In genomic region chr15:100139665-100140064, GRCm38 (mm10) we compare ENCODE assay signal across 22 mouse cellular contexts.
DNase-seq lines count a peak whose midpoint lies in the region; ATAC-seq lines count a peak whose summit lies in the region.
"Had no signal": no experiment of that assay in that cellular context is flagged by ENCODE, and none has a peak within 500 bp of the region (broad histone marks: within the 10 kb centered on the region; RNA-seq: fewer than 3 reads in every experiment).

No protein-coding gene starts in this region.

- no peaks in the 10 kb centered on the region for H3K27me3 ChIP-seq in heart, embryonic 12.5 days (replicated peaks)
- no peaks in the 10 kb centered on the region for H3K27me3 ChIP-seq in heart, embryonic 11.5 days (ENCODE audit: control insufficient read depth, insufficient read depth, low read length)
- H3K27me3 ChIP-seq: CH12.LX, Patski had no signal

- no peaks in the 10 kb centered on the region for H3K9me3 ChIP-seq in heart, embryonic 12.5 days (replicated peaks)
- H3K9me3 ChIP-seq in heart, embryonic 11.5 days (replicated peaks; ENCODE audit: control insufficient read depth, low read length) = no peaks in the 10 kb centered on the region
- H3K9me3 ChIP-seq: G1E had no signal

- peak overlapping the region; percentile 14; the same call in 1 of the 2 replicates for H3K9ac ChIP-seq in heart, embryonic 12.5 days
- H3K9ac ChIP-seq in heart, embryonic 11.5 days (ENCODE audit: low read depth, low read length) = no peak overlapping the region

- H3K4me2 ChIP-seq in heart, embryonic 12.5 days = no peak overlapping the region
- H3K4me2 ChIP-seq in heart, embryonic 11.5 days = no peak overlapping the region

- H3K4me3 ChIP-seq in heart, embryonic 12.5 days = no peak overlapping the region
- H3K4me3 ChIP-seq in heart, embryonic 11.5 days (ENCODE audit: low read depth, low read length) = no peak overlapping the region

- DNase-seq in frontal cortex, postnatal 25 days (ENCODE audit: low spot score in 2 of 2) = no peak
- peak; percentile 45 for DNase-seq in right cerebral cortex, adult 18-20 months
- no peak for DNase-seq in right cerebral cortex, postnatal 14 days
- DNase-seq in brain, adult 2 months (ENCODE audit: low read depth, low spot score) = peak; percentile 58
- DNase-seq in adrenal gland, postnatal 4 days (ENCODE audit: low spot score in 2 of 2) = no peak
- DNase-seq: adrenal gland, adult 2 months; adrenal gland, adult 8-10 months; adrenal gland, postnatal 10 days; adrenal gland, postnatal 14 days; adrenal gland, postnatal 25 days; adrenal gland, postnatal 36 days; B cell, adult 2 months; cerebellum, adult 11 months; cerebellum, adult 11-12 months; cerebellum, adult 18-20 months; cerebellum, adult 2 months had no signal

- H3K4me1 ChIP-seq in heart, embryonic 12.5 days (replicated peaks) = 0 out of 2 replicates have a peak, but pooled peaks cover 5% of the 10 kb centered on the region
- no peaks in the 10 kb centered on the region for H3K4me1 ChIP-seq in heart, embryonic 11.5 days (ENCODE audit: control insufficient read depth, insufficient read depth, low read length)

- ATAC-seq in frontal cortex, adult (ENCODE audit: low TSS enrichment) = peak; percentile 73; the same call in 1 of the 2 replicates
- ATAC-seq in heart, embryonic 12.5 days (ENCODE audit: insufficient number of reproducible peaks, low FRiP score) = no peak
- no peak for ATAC-seq in heart, embryonic 11.5 days (replicated peaks; ENCODE audit: insufficient number of reproducible peaks, low FRiP score, low TSS enrichment)
- ATAC-seq: Patski had no signal

- H3K36me3 ChIP-seq in heart, embryonic 12.5 days = peaks cover 27% of the 10 kb centered on the region
- peaks cover 2% of the 10 kb centered on the region; the same call in 1 of the 2 replicates for H3K36me3 ChIP-seq in heart, embryonic 11.5 days (ENCODE audit: control insufficient read depth, insufficient read depth, low read length)

- no peak overlapping the region for H3K27ac ChIP-seq in heart, embryonic 12.5 days (ENCODE audit: poor library complexity, severe bottlenecking)
- H3K27ac ChIP-seq in heart, embryonic 11.5 days (ENCODE audit: low read depth, low read length) = no peak overlapping the region

- 87% methylated on average over 5 of the region's 5 CpGs for WGBS in heart, embryonic 12.5 days
- 87% methylated on average over 5 of the region's 5 CpGs for WGBS in heart, embryonic 11.5 days (ENCODE audit: insufficient replicate concordance)

Comparison
In these comparisons a context has a peak if more than half of its experiments do, and no peak if none do; other contexts are left out.
1. DNase-seq: peak in right cerebral cortex, adult 18-20 months (single experiment) and brain, adult 2 months (single experiment); none in frontal cortex, postnatal 25 days (0 of 2), right cerebral cortex, postnatal 14 days (single experiment) and adrenal gland, postnatal 4 days (0 of 2).